Mouse (Mus musculus) left cerebral cortex, adult 8-10 months (tissue): ENCODE data around the gene Olfr657. TPM values are rescaled to one million over a fixed set of nuclear protein-coding genes. Genes with fewer than 3 reads are reported as not detected.

ENCODE experiments used
- DNase-seq, 2 experiments: peaks; one replicate each; pipeline ENCODE4 v3.0.0; 2022; ENCODE audit warnings: low spot score in 2 of 2
- total RNA-seq, 4 experiments: library from RNA; stranded (reverse); gene quantifications; 2 replicates each; pipeline ENCODE4 v1.2.4; 2022

The Olfr657 gene
- not detected for total RNA-seq

DNA sequence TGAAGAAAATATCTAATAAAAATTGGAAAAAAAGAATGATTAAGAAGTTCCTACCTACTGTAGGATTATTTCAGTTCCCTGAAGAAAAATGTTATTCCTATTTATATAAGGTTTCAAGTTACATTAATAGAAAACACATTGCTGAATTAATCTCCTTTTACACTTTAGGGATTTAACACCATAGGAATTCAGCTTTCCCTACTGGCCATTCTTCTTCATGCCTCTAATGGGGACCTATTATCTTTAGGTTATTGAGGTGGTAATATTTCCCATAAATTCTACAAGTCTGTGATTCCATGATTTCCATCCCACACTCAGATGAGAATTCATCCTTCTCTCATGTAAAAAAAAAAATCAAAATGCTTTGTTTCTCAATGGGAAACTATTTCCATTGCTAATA lies at the start of gene Olfr657:
Gene Olfr657, plus strand, starts transcription at position 301 of the 400 bp plus-strand sequence.
- DNase-seq = no peak

GRCm38 (mm10) chr7:104577014-104577413 lies 47.6 kb upstream of the Olfr657 start, which contains the start of gene Olfr653:
Gene Olfr653, plus strand, starts transcription at chr7:104577314.
- no peak for DNase-seq

DNA sequence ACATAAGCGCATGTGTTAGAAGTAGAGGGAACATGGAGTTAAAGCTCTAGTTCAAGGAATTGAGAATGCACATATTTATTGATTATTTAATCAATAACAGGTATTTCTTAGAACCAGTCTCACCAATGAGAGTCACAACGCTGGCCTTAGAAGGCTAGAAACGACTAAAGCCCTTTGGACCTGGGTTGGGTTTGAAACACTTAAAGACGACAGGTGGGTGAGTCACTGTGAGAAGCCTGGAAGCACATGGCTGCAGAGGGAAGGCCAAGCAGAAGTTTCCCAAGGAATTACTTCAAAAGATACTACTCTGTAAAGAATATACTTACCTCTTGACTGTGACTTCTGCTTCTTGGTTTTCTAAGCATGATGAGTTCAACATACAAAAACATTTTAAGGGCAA lies 43.7 kb upstream of the Olfr657 start:
- no peak for DNase-seq

DNA sequence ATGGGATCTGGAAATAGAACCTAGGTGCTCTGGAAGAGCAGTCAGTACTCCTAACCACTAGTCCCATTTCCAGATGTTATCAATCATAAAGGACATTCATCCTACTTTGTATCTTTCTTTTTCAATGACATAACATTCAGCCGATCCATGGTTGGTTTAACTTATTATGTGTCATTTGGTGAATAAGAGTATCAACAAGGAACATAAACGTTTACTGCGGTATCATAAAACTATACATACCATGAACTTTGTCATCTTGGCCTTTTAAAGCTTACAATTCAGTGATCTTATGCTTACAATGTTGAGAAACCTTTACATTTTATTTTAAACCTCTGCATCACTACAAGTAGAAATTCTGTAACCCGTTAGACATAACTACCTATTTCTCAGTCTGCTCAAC lies 43.2 kb upstream of the Olfr657 start:
- DNase-seq = no peak

- no peak for DNase-seq
Measured at GRCm38 (mm10) chr7:104586725-104587124, 37.9 kb upstream of the Olfr657 start, which contains the start of gene Olfr654. Gene Olfr654, plus strand, starts transcription at chr7:104587025.

DNA sequence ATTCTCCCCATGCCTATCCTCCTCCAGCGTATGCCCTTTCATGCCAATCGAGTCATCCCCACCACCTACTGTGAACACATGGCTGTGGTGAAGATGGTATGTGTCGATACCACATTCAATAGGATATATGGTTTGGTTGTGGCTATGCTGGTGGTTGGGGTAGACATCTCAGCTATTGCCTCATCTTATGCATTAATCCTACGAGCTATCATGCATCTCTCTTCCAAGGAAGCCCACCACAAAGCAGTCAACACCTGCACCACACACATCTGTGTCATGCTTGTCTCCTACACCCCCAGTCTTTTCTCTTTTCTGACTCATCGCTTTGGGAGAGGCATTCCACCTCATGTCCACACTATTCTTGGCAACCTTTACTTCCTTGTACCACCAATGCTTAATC lies 36.3 kb upstream of the Olfr657 start:
- DNase-seq = no peak

- no peak for DNase-seq
Measured at GRCm38 (mm10) chr7:104601679-104602078, 22.9 kb upstream of the Olfr657 start, which contains the start of gene Olfr655. Gene Olfr655, minus strand, starts transcription at chr7:104601779.

GRCm38 (mm10) chr7:104603173-104603572 lies 21.4 kb upstream of the Olfr657 start:
- DNase-seq = no peak

DNA sequence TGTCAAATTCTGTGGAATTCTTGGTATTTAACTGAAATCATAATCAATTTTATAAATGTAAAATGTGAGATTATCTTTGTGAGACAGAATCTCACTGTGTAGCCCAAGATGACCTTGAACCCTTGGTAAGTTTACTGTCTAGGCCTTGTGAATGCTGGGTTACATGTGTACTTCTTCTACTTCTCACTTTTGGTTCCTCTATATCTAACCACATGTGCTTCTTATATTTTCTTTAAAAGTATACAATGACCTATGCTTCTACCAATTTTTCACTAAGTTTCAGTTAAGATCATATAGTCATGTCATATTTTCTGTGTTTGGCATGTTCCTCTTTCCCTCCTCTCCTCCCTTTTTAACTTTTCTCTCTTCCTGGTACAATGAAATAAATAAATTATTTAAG lies 19.9 kb upstream of the Olfr657 start:
- no peak for DNase-seq

GRCm38 (mm10) chr7:104613655-104614054 lies 10.9 kb upstream of the Olfr657 start, which contains the start of gene Olfr656:
Gene Olfr656, plus strand, starts transcription at chr7:104613955.
- DNase-seq = no peak

GRCm38 (mm10) chr7:104646841-104647482 lies 22.4 kb downstream of the Olfr657 start, which contains the start of gene Olfr658:
Gene Olfr658, minus strand, starts transcription at chr7:104647305.
- DNase-seq = no peak

DNA sequence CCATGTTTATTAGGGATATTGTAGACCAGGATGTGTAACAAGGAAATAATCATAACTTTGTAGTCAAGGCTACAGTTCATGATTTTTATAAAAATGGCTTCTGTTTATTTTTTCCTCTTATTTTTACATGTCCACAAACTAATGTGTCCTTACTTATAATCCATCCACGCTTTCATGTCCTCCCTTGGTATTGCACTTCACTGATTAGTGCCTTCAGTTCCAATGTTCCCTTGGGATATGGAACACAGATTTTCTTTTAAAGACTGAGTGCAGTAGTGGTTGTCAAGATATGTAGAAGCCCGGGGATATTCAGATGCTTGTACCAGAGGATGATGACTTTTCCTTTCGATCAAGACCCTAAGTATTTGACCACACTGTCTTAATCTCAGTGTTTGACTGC lies 41.9 kb downstream of the Olfr657 start, which contains the start of gene Olfr659:
Gene Olfr659, plus strand, starts transcription at position 301 of the 400 bp plus-strand sequence.
- DNase-seq = no peak

GRCm38 (mm10) chr7:104686201-104686600 lies 61.6 kb downstream of the Olfr657 start, which contains the start of gene Olfr661:
Gene Olfr661, plus strand, starts transcription at chr7:104686501.
- DNase-seq = no peak

Other genes with a start within 250 kb of the Olfr657 start
- gene Trim30c, start 224.0 kb upstream of the Olfr657 start, total RNA-seq = not detected
- 1 to 10 TPM in 3 of 4 experiments, under 1 TPM in 1; 0.76 to 3.3 (median 2.4) TPM for gene Trim30a, start 159.6 kb upstream of the Olfr657 start, total RNA-seq
- 1 to 10 TPM in 2 of 4 experiments, under 1 TPM in 2; 0.15 to 2.5 (median 0.92) TPM for gene Trim30d, start 116.9 kb upstream of the Olfr657 start, total RNA-seq
- gene Olfr651, start 74.7 kb upstream of the Olfr657 start, total RNA-seq = not detected
- not detected for gene Olfr652, start 63.9 kb upstream of the Olfr657 start, total RNA-seq
- gene Olfr653, start 47.5 kb upstream of the Olfr657 start, total RNA-seq = not detected
- not detected for gene Olfr654, start 37.8 kb upstream of the Olfr657 start, total RNA-seq
- gene Olfr655, start 23.0 kb upstream of the Olfr657 start, total RNA-seq = not detected
- not detected for gene Olfr656, start 10.8 kb upstream of the Olfr657 start, total RNA-seq
- gene Olfr658, start 22.5 kb downstream of the Olfr657 start, total RNA-seq = not detected
- gene Olfr659, start 42.0 kb downstream of the Olfr657 start, total RNA-seq = not detected
- not detected for gene Olfr661, start 61.7 kb downstream of the Olfr657 start, total RNA-seq
- gene Usp17le, start 152.7 kb downstream of the Olfr657 start, total RNA-seq = not detected
- gene Usp17lb, start 217.8 kb downstream of the Olfr657 start, total RNA-seq = not detected
- gene Usp17la, start 232.2 kb downstream of the Olfr657 start, total RNA-seq = not detected